Mouse (Mus musculus) CH12.LX (cell line): ENCODE results near the gene Chst15. TPM values are rescaled to one million over a fixed set of nuclear protein-coding genes. Genes with fewer than 3 reads are reported as not detected.

Source experiments
- DNase-seq: peaks from one replicate; pipeline ENCODE4 v3.0.0-alpha.2; 2013; ENCODE audit errors: extremely low read depth
- H3K27ac ChIP-seq: 2 replicates; pipeline ENCODE4 v1.5.1; 2012; ENCODE audit warnings: low read depth, mild to moderate bottlenecking, control low read depth, moderate library complexity; ENCODE audit not compliant: insufficient read depth
- H3K27me3 ChIP-seq: replicated peaks from 2 replicates; pipeline ENCODE3; 2012; ENCODE audit warnings: inconsistent platforms
- H3K36me3 ChIP-seq, 2 experiments: replicated peaks in 1 of 2; 2 replicates each; pipeline versions ENCODE3 to v1.6.1; 2012; ENCODE audit warnings: inconsistent platforms in 1 of 2, low read length in 1 of 2, mild to moderate bottlenecking in 1 of 2, mixed read lengths in 1 of 2, moderate library complexity in 1 of 2; ENCODE audit not compliant: control insufficient read depth in 1 of 2, insufficient read depth in 1 of 2
- H3K4me1 ChIP-seq, 2 experiments: 2 replicates each; pipeline ENCODE4 v1.6.1; 2012; ENCODE audit warnings: inconsistent platforms in 1 of 2, moderate library complexity in 1 of 2; ENCODE audit not compliant: insufficient read depth in 2 of 2, control insufficient read depth in 1 of 2
- H3K4me2 ChIP-seq: 2 replicates; pipeline ENCODE4 v1.6.1; 2012; ENCODE audit warnings: low read depth, mild to moderate bottlenecking, control low read depth; ENCODE audit not compliant: poor library complexity, insufficient read depth, severe bottlenecking
- H3K4me3 ChIP-seq, 3 experiments: fragments of 150-350 bp in 1 of 3; sonication (generic) in 1 of 3; replicated peaks in 1 of 3; 2 replicates each; pipeline versions ENCODE3 to v1.5.1; 2011 to 2012; ENCODE audit warnings: low read depth in 2 of 3, low read length in 2 of 3, mild to moderate bottlenecking in 2 of 3, moderate library complexity in 2 of 3, control low read depth in 1 of 3, improper control_type of control experiment in 1 of 3, inconsistent platforms in 1 of 3, mixed read lengths in 1 of 3; ENCODE audit not compliant: poor library complexity in 1 of 3
- H3K79me2 ChIP-seq: replicated peaks from 2 replicates; pipeline ENCODE4 v1.6.1; 2012; ENCODE audit warnings: mild to moderate bottlenecking, moderate library complexity; ENCODE audit not compliant: control insufficient read depth, poor library complexity, insufficient read depth, severe bottlenecking; ENCODE audit errors: extremely low read depth
- H3K9ac ChIP-seq: 2 replicates; pipeline ENCODE4 v1.6.1; 2012; ENCODE audit warnings: low read depth, mild to moderate bottlenecking, control low read depth, moderate library complexity; ENCODE audit not compliant: insufficient read depth
- H3K9me3 ChIP-seq: replicated peaks from 2 replicates; pipeline ENCODE3; 2012; ENCODE audit warnings: low read length, inconsistent platforms, mixed read lengths
- BHLHE40 ChIP-seq: IDR thresholded peaks from 2 replicates; pipeline ENCODE4 v1.6.1; 2011; ENCODE audit warnings: mild to moderate bottlenecking, low read depth, low read length, improper control_type of control experiment
- CHD1 ChIP-seq: IDR thresholded peaks from 2 replicates; pipeline ENCODE4 v1.6.1; 2012; ENCODE audit warnings: low read depth, low read length, improper control_type of control experiment, inconsistent platforms
- E2F4 ChIP-seq: IDR thresholded peaks from 2 replicates; pipeline ENCODE4 v1.6.1; 2011; ENCODE audit warnings: low read depth, low read length, improper control_type of control experiment; ENCODE audit not compliant: insufficient replicate concordance
- ELF1 ChIP-seq: IDR thresholded peaks from 2 replicates; pipeline ENCODE4 v1.6.1; 2014; ENCODE audit warnings: low read depth, mild to moderate bottlenecking, inconsistent platforms, low read length, improper control_type of control experiment
- EP300 ChIP-seq: IDR thresholded peaks from 2 replicates; pipeline ENCODE4 v1.6.1; 2011; ENCODE audit warnings: low read length, improper control_type of control experiment
- HCFC1 ChIP-seq: IDR thresholded peaks from 2 replicates; pipeline ENCODE4 v1.6.1; 2012; ENCODE audit warnings: low read depth, mild to moderate bottlenecking, inconsistent platforms, low read length, improper control_type of control experiment
- IRF4 ChIP-seq: IDR thresholded peaks from 2 replicates; pipeline ENCODE4 v1.6.1; 2014; ENCODE audit warnings: low read depth, mild to moderate bottlenecking, inconsistent platforms, low read length, improper control_type of control experiment
- JUN ChIP-seq: IDR thresholded peaks from 2 replicates; pipeline ENCODE4 v1.6.1; 2011; ENCODE audit warnings: low read depth, mild to moderate bottlenecking, low read length, improper control_type of control experiment, moderate library complexity; ENCODE audit not compliant: insufficient read depth
- JUND ChIP-seq: conservative IDR thresholded peaks from 2 replicates; pipeline ENCODE4 v1.6.1; 2011; ENCODE audit warnings: low read depth, low read length, improper control_type of control experiment
- KAT2A ChIP-seq: IDR thresholded peaks from 2 replicates; pipeline ENCODE4 v1.6.1; 2012; ENCODE audit warnings: low read length, improper control_type of control experiment, inconsistent platforms; ENCODE audit not compliant: insufficient replicate concordance
- MAX ChIP-seq: IDR thresholded peaks from 2 replicates; pipeline ENCODE4 v1.6.1; 2011; ENCODE audit warnings: low read length, improper control_type of control experiment
- MAZ ChIP-seq: IDR thresholded peaks from 2 replicates; pipeline ENCODE4 v1.6.1; 2012; ENCODE audit warnings: low read depth, mild to moderate bottlenecking, inconsistent platforms, low read length, improper control_type of control experiment, moderate library complexity
- MXI1 ChIP-seq: IDR thresholded peaks from 2 replicates; pipeline ENCODE4 v1.6.1; 2011; ENCODE audit warnings: mild to moderate bottlenecking, low read depth, low read length, improper control_type of control experiment
- MYC ChIP-seq: IDR thresholded peaks from 2 replicates; pipeline ENCODE4 v1.6.1; 2011; ENCODE audit warnings: low read depth, mild to moderate bottlenecking, improper control_type of control experiment, low read length
- NELFE ChIP-seq: IDR thresholded peaks from 2 replicates; pipeline ENCODE4 v1.6.1; 2011; ENCODE audit warnings: low read depth, low read length, improper control_type of control experiment
- PAX5 ChIP-seq: IDR thresholded peaks from 2 replicates; pipeline ENCODE4 v1.6.1; 2012; ENCODE audit warnings: low read length, inconsistent platforms, mixed read lengths
- POLR2A ChIP-seq: IDR thresholded peaks from 2 replicates; pipeline ENCODE4 v1.6.1; 2011; ENCODE audit warnings: low read depth, mild to moderate bottlenecking, improper control_type of control experiment, low read length
- POLR2AphosphoS2 ChIP-seq: IDR thresholded peaks from 2 replicates; pipeline ENCODE4 v1.6.1; 2011; ENCODE audit warnings: low read depth, low read length, improper control_type of control experiment
- RAD21 ChIP-seq: IDR thresholded peaks from 2 replicates; pipeline ENCODE4 v1.6.1; 2011; ENCODE audit warnings: low read depth, mild to moderate bottlenecking, low read length, improper control_type of control experiment, moderate library complexity
- SIN3A ChIP-seq: IDR thresholded peaks from 2 replicates; pipeline ENCODE4 v1.6.1; 2012; ENCODE audit warnings: low read length, improper control_type of control experiment, inconsistent platforms
- TBP ChIP-seq: conservative IDR thresholded peaks from 2 replicates; pipeline ENCODE4 v1.6.1; 2011; ENCODE audit warnings: low read depth, low read length, improper control_type of control experiment
- TCF12 ChIP-seq: IDR thresholded peaks from 2 replicates; pipeline ENCODE4 v1.6.1; 2014; ENCODE audit warnings: low read depth, mild to moderate bottlenecking, inconsistent platforms, low read length, improper control_type of control experiment
- USF1 ChIP-seq: IDR thresholded peaks from 2 replicates; pipeline ENCODE4 v1.6.1; 2014; ENCODE audit warnings: low read depth, mild to moderate bottlenecking, inconsistent platforms, low read length, improper control_type of control experiment
- ZKSCAN1 ChIP-seq: IDR thresholded peaks from 2 replicates; pipeline ENCODE4 v1.6.1; 2012; ENCODE audit warnings: low read depth, inconsistent platforms, low read length, improper control_type of control experiment, borderline replicate concordance
- ZMIZ1 ChIP-seq: IDR thresholded peaks from 2 replicates; pipeline ENCODE4 v1.6.1; 2012; ENCODE audit warnings: low read depth, mild to moderate bottlenecking, inconsistent platforms, low read length, improper control_type of control experiment
- dilution Hi-C: fragments of 300-500 bp; cut with MboI; formaldehyde crosslinking; loops from 2 replicates; pipeline ENCODE4 v1.14.3; 2020; ENCODE audit warnings: low sequenced_read_pairs; ENCODE audit not compliant: extremely low pct_unique_long_range_greater_than_20kb, extremely low pct_ligation_motif_present
- in situ Hi-C: fragments of 300-500 bp; cut with MboI; formaldehyde crosslinking; loops from 3 replicates; pipeline ENCODE4 v1.14.3; 2019; ENCODE audit warnings: low sequenced_read_pairs, low pct_ligation_motif_present, low pct_unique_long_range_greater_than_20kb, mixed read lengths
- polyA plus RNA-seq: library from polyadenylated mRNA; unstranded; fragments of >175 nt; gene quantifications from 2 replicates; pipeline ENCODE4 v1.2.1, GENCODE M21; 2012; ENCODE audit warnings: low read depth; ENCODE audit not compliant: insufficient read length
- total RNA-seq, 2 experiments: library from RNA; depleted of rRNA; stranded (reverse); fragments of 300-350 nt in 1 of 2; fragments of >200 nt in 1 of 2; gene quantifications; 2 replicates each; pipeline ENCODE4 v1.2.3; 2012 to 2014

The Chst15 gene
- total and polyA plus RNA-seq, 3 experiments, result 0.42 to 0.81 (median 0.57) TPM

GRCm38 (mm10) chr7:132247091-132247490 is 69.9 kb downstream of the Chst15 start:
- H3K27ac ChIP-seq, result no peak overlapping the region
- dilution Hi-C loops (no loop called here), in situ Hi-C loops (no loop called here)
- H3K4me2 ChIP-seq, result no peak overlapping the region
- no peak for TF ChIP-seq MXI1
- no peak for TF ChIP-seq POLR2AphosphoS2
- no peak for TF ChIP-seq MYC
- no peak for TF ChIP-seq EP300
- no peak for TF ChIP-seq SIN3A
- TF ChIP-seq TCF12, result no peak
- TF ChIP-seq MAZ, result no peak
- no peak for TF ChIP-seq KAT2A
- no peak for TF ChIP-seq USF1
- no peak for TF ChIP-seq HCFC1
- H3K79me2 ChIP-seq, result no peaks in the 10 kb centered on the region
- 0 out of 4 replicates have a peak, but pooled peaks cover 2 to 3% of the 10 kb centered on the region in 2 experiments for H3K4me1 ChIP-seq
- H3K36me3 ChIP-seq, result no peaks in the 10 kb centered on the region
- no peak for DNase-seq
- peaks cover 10% of the 10 kb centered on the region for H3K27me3 ChIP-seq
- H3K4me3 ChIP-seq, result no peak overlapping the region
- H3K9ac ChIP-seq, result no peak overlapping the region
- H3K9me3 ChIP-seq, result no peaks in the 10 kb centered on the region

GRCm38 (mm10) chr7:132245730-132246129 is 71.3 kb downstream of the Chst15 start:
- H3K9me3 ChIP-seq, result no peaks in the 10 kb centered on the region
- TF ChIP-seq CHD1, result no peak
- TF ChIP-seq JUN, result no peak
- TF ChIP-seq E2F4, result no peak
- no peak for TF ChIP-seq TBP
- no peak for TF ChIP-seq POLR2A
- TF ChIP-seq PAX5, result no peak
- no peak for TF ChIP-seq ZMIZ1
- TF ChIP-seq IRF4, result no peak
- TF ChIP-seq NELFE, result no peak
- TF ChIP-seq RAD21, result no peak
- TF ChIP-seq BHLHE40, result no peak
- no peak for TF ChIP-seq MAX
- no peak for TF ChIP-seq ELF1
- no peak for TF ChIP-seq MYC
- TF ChIP-seq POLR2AphosphoS2, result no peak
- no peak for TF ChIP-seq JUND
- TF ChIP-seq ZKSCAN1, result no peak
- no peak overlapping the region for H3K4me2 ChIP-seq
- H3K36me3 ChIP-seq, result no peaks in the 10 kb centered on the region
- peaks cover 10% of the 10 kb centered on the region for H3K27me3 ChIP-seq
- no peak for DNase-seq
- dilution Hi-C loops (no loop called here), in situ Hi-C loops (no loop called here)
- H3K9ac ChIP-seq, result no peak overlapping the region
- H3K4me3 ChIP-seq, result no peak overlapping the region
- no peak overlapping the region for H3K27ac ChIP-seq
- 0 out of 4 replicates have a peak, but pooled peaks cover 2 to 3% of the 10 kb centered on the region in 2 experiments for H3K4me1 ChIP-seq
- H3K79me2 ChIP-seq, result no peaks in the 10 kb centered on the region
